Mouse (Mus musculus) natural killer cell, adult 2 months (primary cell): ENCODE results near the gene D930007J09Rik.

Source experiments
- DNase-seq, 2 experiments: peaks; one replicate each; pipeline ENCODE4 v3.0.0; 2022; ENCODE audit warnings: low spot score in 2 of 2

The D930007J09Rik gene

GRCm38 (mm10) chr13:32819926-32820325, 17.3 kb upstream of the D930007J09Rik start:
- DNase-seq = no peak

GRCm38 (mm10) chr13:32819241-32819640, 16.6 kb upstream of the D930007J09Rik start:
- no peak for DNase-seq

GRCm38 (mm10) chr13:32807624-32808023, 5.0 kb upstream of the D930007J09Rik start:
- no peak for DNase-seq

GRCm38 (mm10) chr13:32806820-32807219, 4.2 kb upstream of the D930007J09Rik start:
- DNase-seq = no peak

GRCm38 (mm10) chr13:32803701-32804345, 1.2 kb upstream of the D930007J09Rik start:
- DNase-seq = no peak

- DNase-seq = peak; percentile 94 to 95
These were observed 892 bp downstream of the D930007J09Rik start, which contains the start of gene Wrnip1 for GRCm38 (mm10) chr13:32801693-32802221. TSS of gene Wrnip1 (plus strand) at chr13:32802038.

- peak; percentile 44 to 62 for DNase-seq
These were observed 1.8 kb downstream of the D930007J09Rik start for GRCm38 (mm10) chr13:32800859-32801258.

GRCm38 (mm10) chr13:32799131-32799530, 3.5 kb downstream of the D930007J09Rik start:
- DNase-seq = no peak

- DNase-seq = no peak
These were observed 5.6 kb downstream of the D930007J09Rik start for GRCm38 (mm10) chr13:32797085-32797484.

GRCm38 (mm10) chr13:32795166-32795565, 7.5 kb downstream of the D930007J09Rik start:
- no peak for DNase-seq

GRCm38 (mm10) chr13:32794619-32795018, 8.0 kb downstream of the D930007J09Rik start:
- no peak for DNase-seq

GRCm38 (mm10) chr13:32789781-32790180, 12.9 kb downstream of the D930007J09Rik start:
- DNase-seq = no peak

GRCm38 (mm10) chr13:32787584-32787983, 15.1 kb downstream of the D930007J09Rik start:
- no peak for DNase-seq

- DNase-seq = no peak
These were observed 18.8 kb downstream of the D930007J09Rik start, which contains the start of gene Mylk4 for GRCm38 (mm10) chr13:32783816-32784215. TSS of gene Mylk4 (minus strand) at chr13:32783954.

- no peak for DNase-seq
These were observed 19.6 kb downstream of the D930007J09Rik start for GRCm38 (mm10) chr13:32783055-32783454.

- DNase-seq = no peak
These were observed 23.8 kb downstream of the D930007J09Rik start for GRCm38 (mm10) chr13:32778861-32779260.

GRCm38 (mm10) chr13:32776350-32776749, 26.3 kb downstream of the D930007J09Rik start:
- DNase-seq = no peak

- no peak for DNase-seq
These were observed 26.8 kb downstream of the D930007J09Rik start for GRCm38 (mm10) chr13:32775889-32776288.

GRCm38 (mm10) chr13:32769960-32770359, 32.7 kb downstream of the D930007J09Rik start:
- no peak for DNase-seq

- DNase-seq = peak; percentile 9 to 13
These were observed 34.5 kb downstream of the D930007J09Rik start for GRCm38 (mm10) chr13:32768104-32768503.

- DNase-seq = no peak
These were observed 38.2 kb downstream of the D930007J09Rik start for GRCm38 (mm10) chr13:32764448-32764847.

- no peak for DNase-seq
These were observed 39.5 kb downstream of the D930007J09Rik start for GRCm38 (mm10) chr13:32763141-32763540.

GRCm38 (mm10) chr13:32760795-32761194, 41.9 kb downstream of the D930007J09Rik start:
- no peak for DNase-seq
